Mouse (Mus musculus) megakaryocyte-erythroid progenitor cell, adult 5-6 weeks (primary cell): Measurements from ENCODE around the gene Gfod1. TPM values are rescaled to one million over a fixed set of nuclear protein-coding genes. Genes with fewer than 3 reads are reported as not detected.
A peak's percentile ranks its signal among the peaks of the same experiment; 100 is the strongest.

Experiments
- ATAC-seq: replicated peaks from 2 replicates; pipeline ENCODE4 v1.8.0; 2016; ENCODE audit warnings: mild to moderate bottlenecking, inconsistent platforms; ENCODE audit not compliant: severe bottlenecking, poor library complexity, low FRiP score, low TSS enrichment
- total RNA-seq, 2 experiments: library from RNA; stranded (forward) in 1 of 2; stranded (reverse) in 1 of 2; fragments of 200-1000, 215-1000 nt in 1 of 2; fragments of >200 nt in 1 of 2; fragmentation: Nextera tagmentation in 1 of 2; gene quantifications; 2 replicates each; pipeline ENCODE4 v1.2.3; 2014 to 2017

Gene Gfod1
- total RNA-seq, 2 experiments from 2014 or later = 0.42 to 1.6 TPM

- ATAC-seq = no peak
Observed at GRCm38 (mm10) chr13:43267902-43268301, 36.1 kb downstream of the Gfod1 start.

DNA sequence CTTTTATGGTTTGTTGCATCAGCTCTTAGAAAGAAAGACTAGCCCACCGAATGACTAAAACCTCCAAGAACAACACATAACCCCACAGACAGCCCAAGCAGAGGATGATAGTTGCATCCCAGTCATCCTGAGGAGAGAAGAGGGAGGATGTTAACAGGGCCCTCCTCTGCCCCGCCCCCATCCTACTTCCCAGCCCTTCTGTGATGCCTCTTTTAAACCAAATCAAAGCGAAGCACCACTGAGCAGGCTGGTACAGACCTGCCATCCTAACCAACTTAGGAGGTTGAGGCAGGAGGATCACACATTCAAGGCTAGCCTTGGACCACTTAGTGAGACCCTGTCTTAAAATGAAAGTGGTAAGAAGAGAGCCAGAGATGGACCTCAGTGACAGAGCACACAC lies 36.8 kb downstream of the Gfod1 start:
- no peak for ATAC-seq

DNA sequence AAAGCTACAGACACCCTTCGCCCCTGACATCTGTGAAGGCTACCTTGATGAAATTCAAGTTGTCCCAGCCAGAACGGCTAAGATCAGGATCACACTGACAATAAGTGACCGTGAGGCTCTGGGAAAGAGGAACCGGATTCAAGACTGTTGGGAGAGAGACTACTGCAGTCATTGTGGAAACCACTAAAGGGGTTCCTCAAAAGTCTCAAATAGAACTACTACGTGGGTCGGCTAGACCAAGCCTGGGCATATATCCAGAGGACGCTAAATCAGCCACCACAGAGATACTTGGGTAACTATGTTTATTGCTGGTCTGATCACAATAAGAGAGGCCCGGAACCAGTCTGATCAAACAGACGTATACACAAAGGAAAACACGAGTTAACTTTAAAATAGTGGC lies 37.6 kb downstream of the Gfod1 start:
- ATAC-seq = no peak

- no peak for ATAC-seq
Observed at GRCm38 (mm10) chr13:43265116-43265515, 38.9 kb downstream of the Gfod1 start.

- no peak for ATAC-seq
Observed at GRCm38 (mm10) chr13:43263646-43264045, 40.3 kb downstream of the Gfod1 start.

GRCm38 (mm10) chr13:43262114-43262739 lies 41.7 kb downstream of the Gfod1 start:
- no peak for ATAC-seq

DNA sequence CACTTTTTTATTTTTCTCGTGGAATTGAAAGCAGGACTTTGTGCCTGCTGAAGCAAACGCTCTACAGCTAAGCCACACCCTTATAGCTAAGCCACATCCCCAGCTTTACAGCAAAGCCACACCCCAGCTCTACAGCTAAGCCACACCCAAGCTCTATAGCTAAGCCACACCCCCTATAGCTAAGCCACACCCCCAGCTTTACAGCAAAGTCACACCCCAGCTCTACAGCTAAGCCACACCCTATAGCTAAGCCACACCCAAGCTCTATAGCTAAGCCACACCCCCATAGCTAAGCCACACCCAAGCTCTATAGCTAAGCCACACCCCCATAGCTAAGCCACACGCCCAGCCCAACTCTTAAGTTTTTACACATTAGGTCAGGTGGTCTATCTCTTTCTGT lies 42.7 kb downstream of the Gfod1 start:
- ATAC-seq = peak; percentile 98

DNA sequence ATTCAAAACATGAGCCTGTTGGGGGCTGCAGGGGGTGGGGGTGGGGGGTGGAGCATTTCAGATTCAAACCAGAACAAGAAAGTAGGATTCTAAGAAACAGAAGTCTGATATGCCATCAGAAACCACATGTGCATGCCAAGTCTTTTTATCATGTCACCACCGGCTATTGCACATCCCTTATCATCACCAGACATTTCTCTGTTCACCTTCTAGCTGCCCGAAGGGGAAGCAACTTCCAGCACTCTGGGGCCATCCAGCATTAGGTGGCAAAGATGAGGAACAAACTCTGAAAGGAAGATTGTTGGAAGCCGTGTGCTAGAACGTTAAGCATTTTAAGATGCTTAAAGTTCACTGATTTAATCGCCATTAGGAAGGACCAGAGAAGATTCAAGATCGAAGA lies 43.2 kb downstream of the Gfod1 start:
- peak; percentile 63 for ATAC-seq

- ATAC-seq = no peak
Observed at GRCm38 (mm10) chr13:43256447-43256846, 47.5 kb downstream of the Gfod1 start.

DNA sequence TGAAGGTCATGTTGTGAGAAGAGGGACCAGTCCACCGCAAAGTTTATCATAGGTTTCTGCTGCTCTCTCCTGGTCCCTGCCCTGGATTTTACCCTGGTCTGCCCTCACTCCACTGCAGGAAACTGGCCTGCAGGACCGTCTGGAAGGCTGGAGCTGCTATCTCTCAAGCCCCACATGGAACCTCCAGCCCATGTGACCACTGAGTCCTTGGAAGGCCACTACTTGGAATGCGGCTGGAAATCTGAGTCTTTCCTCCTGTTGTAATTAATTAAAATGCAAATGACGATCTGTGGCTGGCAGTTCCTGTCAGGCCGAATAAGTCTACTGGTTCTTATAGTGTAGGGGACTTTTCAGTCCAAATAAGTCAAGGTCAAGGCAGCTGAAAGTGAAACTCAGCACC lies 50.4 kb downstream of the Gfod1 start:
- no peak for ATAC-seq

GRCm38 (mm10) chr13:43252105-43252790 lies 51.7 kb downstream of the Gfod1 start:
- ATAC-seq = no peak

- no peak for ATAC-seq
Observed at GRCm38 (mm10) chr13:43251391-43251790, 52.6 kb downstream of the Gfod1 start.

DNA sequence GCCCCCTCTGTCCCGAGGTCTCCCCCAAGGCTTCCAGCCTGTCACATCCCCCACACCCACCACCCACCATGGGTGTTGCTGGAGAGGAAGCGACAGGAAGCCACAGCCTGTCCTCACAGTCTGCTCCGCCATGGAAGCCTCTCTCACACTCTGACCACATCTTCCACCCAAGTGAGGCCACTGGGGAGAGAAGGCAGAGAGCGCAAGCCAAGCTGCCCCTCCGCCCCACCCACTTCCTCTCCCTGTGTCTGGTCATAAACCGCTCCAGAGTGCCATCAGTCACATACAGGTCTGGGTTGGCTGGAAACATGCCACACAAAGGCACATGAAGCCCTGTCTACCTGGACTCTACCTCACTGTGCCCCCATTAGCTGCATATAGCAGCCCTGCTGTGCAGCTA lies 53.3 kb downstream of the Gfod1 start:
- peak; percentile 56 for ATAC-seq

DNA sequence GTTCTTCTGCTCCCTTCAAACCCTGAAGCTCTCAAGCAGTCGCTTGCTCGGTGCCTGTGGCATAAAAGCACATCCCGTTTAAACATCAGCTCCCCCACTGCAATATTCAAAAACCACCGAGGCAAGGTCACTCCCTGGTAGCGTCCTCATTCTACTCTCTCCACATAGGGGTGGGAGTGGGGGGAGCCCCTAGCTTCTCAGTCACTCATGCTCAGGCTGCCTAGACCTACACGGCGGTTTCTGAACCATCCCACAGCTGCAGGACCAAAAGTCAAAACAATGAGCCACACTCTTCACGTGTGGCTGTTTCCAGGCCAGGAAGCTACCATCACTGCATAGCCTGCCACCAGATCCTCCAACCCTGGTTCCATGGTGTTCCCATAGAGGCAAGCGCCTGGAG lies 53.9 kb downstream of the Gfod1 start:
- no peak for ATAC-seq

DNA sequence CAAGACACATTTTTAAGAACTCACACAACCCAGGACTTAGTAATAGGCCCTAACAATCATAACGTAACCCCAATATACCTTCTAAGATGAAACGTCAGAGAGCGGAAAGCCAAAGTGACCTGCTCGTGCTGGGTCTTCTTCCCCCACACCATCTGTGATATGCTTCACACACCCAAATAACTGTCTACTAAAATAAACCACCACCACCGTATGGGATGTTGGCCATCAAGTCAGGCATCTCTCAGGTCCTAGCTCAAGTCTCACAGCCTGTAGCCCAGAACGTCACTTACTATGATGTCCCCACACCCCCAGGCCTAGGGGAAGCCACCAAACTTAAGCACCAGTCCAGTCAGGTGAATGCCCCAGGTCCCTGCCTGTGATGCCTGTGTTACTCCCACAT lies 55.6 kb downstream of the Gfod1 start:
- no peak for ATAC-seq

DNA sequence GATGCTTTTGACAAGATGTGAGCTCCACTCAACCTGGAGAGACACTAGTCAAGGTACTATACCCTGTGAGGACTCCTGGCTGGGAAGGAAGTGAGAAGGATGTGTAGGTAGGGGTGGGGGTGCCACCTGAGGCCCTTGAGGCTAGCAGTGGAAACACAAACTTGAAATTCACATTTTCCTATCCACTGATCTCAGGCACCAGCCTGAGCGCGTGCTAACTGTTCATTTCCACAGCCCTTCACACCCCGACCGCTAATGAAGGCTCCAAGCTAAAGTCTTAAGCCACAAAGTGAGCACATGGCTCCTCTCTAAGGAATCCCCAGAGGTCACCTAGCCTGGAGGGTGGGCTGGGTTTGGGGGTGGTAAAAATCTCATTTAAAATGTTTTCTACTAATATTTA lies 57.1 kb downstream of the Gfod1 start:
- ATAC-seq = no peak

- no peak for ATAC-seq
Observed at GRCm38 (mm10) chr13:43243793-43244192, 60.2 kb downstream of the Gfod1 start.

- ATAC-seq = 0 out of 2 replicates have a peak, but pooled peaks have one; percentile 29
Observed at GRCm38 (mm10) chr13:43243240-43243639, 60.7 kb downstream of the Gfod1 start.

DNA sequence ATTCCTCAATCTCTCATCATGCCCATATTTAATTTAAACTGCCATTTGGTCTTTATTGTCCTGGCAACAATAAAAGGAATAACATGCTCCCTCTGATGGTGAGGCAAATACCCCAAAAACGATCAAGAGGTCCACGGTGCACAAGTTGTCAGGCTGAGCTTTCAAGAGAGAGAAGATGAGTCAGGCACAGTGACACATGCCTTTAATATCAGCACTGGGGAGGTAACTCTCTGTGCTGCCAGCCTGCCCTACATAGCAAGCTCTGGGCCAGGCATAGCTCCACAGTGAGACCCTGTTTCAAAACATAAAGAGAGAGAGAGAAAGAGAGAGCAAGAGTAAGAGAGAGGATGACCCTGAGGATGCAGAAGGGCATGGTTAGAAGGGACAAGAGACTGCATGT lies 62.2 kb downstream of the Gfod1 start:
- no peak for ATAC-seq

GRCm38 (mm10) chr13:43241069-43241468 lies 62.9 kb downstream of the Gfod1 start:
- no peak for ATAC-seq

DNA sequence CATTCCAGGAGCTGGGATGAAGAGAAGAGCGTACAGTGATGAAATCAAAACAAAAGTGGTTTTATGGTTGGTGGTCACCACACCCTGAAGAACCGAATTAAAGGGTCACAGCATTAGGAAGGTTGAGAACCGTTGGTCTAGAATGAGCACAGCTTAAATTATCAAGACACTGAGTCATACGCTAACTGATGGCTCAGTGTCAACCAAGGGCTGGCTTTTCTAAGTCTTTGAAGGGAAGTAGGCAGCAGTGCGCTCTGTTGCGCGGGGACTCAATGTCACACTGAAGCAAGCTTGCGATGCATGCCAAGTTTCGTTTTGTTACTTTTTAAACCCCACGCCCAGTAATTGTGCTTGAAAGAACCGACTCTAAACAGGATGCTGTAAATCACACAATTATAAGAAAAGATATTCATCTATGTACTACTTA lies 64.2 kb downstream of the Gfod1 start:
- no peak for ATAC-seq
